ENCODE assay signal across 8 mouse cellular contexts in the genomic region with DNA sequence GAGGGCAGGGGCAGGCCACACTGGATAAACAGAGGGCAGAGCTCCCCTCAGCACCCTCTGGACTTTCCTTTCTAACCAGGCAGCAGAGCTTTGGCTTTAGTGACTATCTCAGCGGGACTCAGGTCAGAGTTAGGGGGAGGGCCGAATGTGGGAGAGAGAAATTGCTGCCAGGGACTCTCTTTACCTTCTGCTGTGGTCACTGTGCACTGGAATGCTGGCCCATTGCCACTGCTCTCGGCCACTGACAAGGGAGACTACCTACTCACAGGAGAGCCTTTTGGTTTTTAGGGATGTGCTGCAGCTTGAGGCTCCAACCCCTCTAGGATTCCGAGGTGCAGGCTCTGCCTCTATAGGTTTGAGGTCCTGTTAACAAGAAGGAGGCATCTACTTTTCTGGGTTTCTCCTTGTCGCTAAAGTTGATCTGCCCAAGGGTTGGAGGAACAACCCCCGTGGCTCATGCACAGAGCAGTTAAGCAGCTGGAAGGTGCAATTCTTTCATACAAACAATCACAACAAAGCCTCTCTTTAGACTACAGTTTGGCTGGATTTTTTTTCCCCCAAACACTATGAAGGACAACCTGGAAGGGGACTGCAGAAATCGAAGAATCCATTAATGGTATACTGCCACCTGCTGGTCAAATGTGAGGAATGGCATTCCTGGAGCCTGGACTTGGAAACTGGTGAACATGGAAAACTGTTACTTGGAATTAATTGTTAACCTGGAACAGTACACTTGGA.
DNase-seq lines count a peak whose midpoint lies in the region; ATAC-seq lines count a peak whose summit lies in the region.

No protein-coding gene starts in this region.

- intact Hi-C loops in left cerebral cortex, postnatal 14 days (cut with DNase I), result loop anchor here (2.0 kb wide), 1 partner anchor 750 kb away; no protein-coding TSS in a partner anchor

- peaks cover 17% of the 10 kb centered on the region for H3K36me3 ChIP-seq in forebrain, embryonic 10.5 days (replicated peaks)
- H3K36me3 ChIP-seq in midbrain, embryonic 11.5 days (ENCODE audit: control insufficient read depth, insufficient read depth, low read length), result peaks cover 2% of the 10 kb centered on the region; the same call in 1 of the 2 replicates

- ATAC-seq in midbrain, embryonic 11.5 days (ENCODE audit: low FRiP score), result peak; percentile 30; the same call in 1 of the 2 replicates

- no peak overlapping the region for H3K4me3 ChIP-seq in forebrain, embryonic 10.5 days
- no peak overlapping the region for H3K4me3 ChIP-seq in midbrain, embryonic 11.5 days (ENCODE audit: low read depth, low read length)

- no peaks in the 10 kb centered on the region for H3K27me3 ChIP-seq in forebrain, embryonic 10.5 days (ENCODE audit: poor library complexity, severe bottlenecking)
- H3K27me3 ChIP-seq in midbrain, embryonic 11.5 days (ENCODE audit: control insufficient read depth, insufficient read depth, low read length), result no peaks in the 10 kb centered on the region

- H3K4me1 ChIP-seq in forebrain, embryonic 10.5 days, result peaks cover 9% of the 10 kb centered on the region
- peaks cover 4% of the 10 kb centered on the region for H3K4me1 ChIP-seq in midbrain, embryonic 11.5 days (ENCODE audit: control insufficient read depth, insufficient read depth, low read length)

- H3K9ac ChIP-seq in midbrain, embryonic 11.5 days (ENCODE audit: low read length), result no peak overlapping the region

- DNase-seq in adrenal gland, adult 2 months, result peak; percentile 53
- DNase-seq in adrenal gland, postnatal 4 days (ENCODE audit: low spot score in 2 of 2), result no peak
- peak; percentile 81 for DNase-seq in brain, adult 2 months (ENCODE audit: low read depth, low spot score)
- DNase-seq in forebrain, embryonic 10.5 days (ENCODE audit: extremely low spot score, low spot score), result peak; percentile 55
- DNase-seq in induced T-regulatory cell, adult 2 months (ENCODE audit: low read depth), result peak; percentile 39
- peak; percentile 69 to 73 for DNase-seq in left cerebral cortex, postnatal 14 days (ENCODE audit: low spot score in 2 of 2)
- peak; percentile 94 for DNase-seq in midbrain, embryonic 11.5 days (ENCODE audit: low spot score, missing footprints)
- no peak for DNase-seq in spleen, postnatal 10 days (ENCODE audit: low spot score in 2 of 2)

- H3K9me3 ChIP-seq in forebrain, embryonic 10.5 days, result no peaks in the 10 kb centered on the region
- H3K9me3 ChIP-seq in midbrain, embryonic 11.5 days (ENCODE audit: control insufficient read depth, low read length), result no peaks in the 10 kb centered on the region

- no peak overlapping the region for H3K4me2 ChIP-seq in midbrain, embryonic 11.5 days

- 45% methylated on average over 7 of the region's 7 CpGs for WGBS in forebrain, embryonic 10.5 days
- WGBS in midbrain, embryonic 11.5 days, result 39% methylated on average over 7 of the region's 7 CpGs

- H3K27ac ChIP-seq in forebrain, embryonic 10.5 days, result peak overlapping the region; percentile 48; the same call in 1 of the 2 replicates
- no peak overlapping the region for H3K27ac ChIP-seq in midbrain, embryonic 11.5 days (ENCODE audit: low read depth, low read length)

Comparison
In these comparisons a context has a peak if more than half of its experiments do, and no peak if none do; other contexts are left out.
1. DNase-seq: peak in adrenal gland, adult 2 months (single experiment), brain, adult 2 months (single experiment), forebrain, embryonic 10.5 days (single experiment), induced T-regulatory cell, adult 2 months (single experiment), left cerebral cortex, postnatal 14 days (2 of 2) and midbrain, embryonic 11.5 days (single experiment); none in adrenal gland, postnatal 4 days (0 of 2) and spleen, postnatal 10 days (0 of 2).